Mouse (Mus musculus) kidney, postnatal 0 days (tissue): ENCODE data around the gene Mad2l2. TPM values are rescaled to one million over a fixed set of nuclear protein-coding genes. Genes with fewer than 3 reads are reported as not detected.
A peak's percentile ranks its signal among the peaks of the same experiment; 100 is the strongest.
"Not testable (repeated sequence)": the region's sequence is repeated elsewhere in the genome, so short reads cannot be mapped to it uniquely, and the experiment has no call there.

ENCODE experiments used
- ATAC-seq: fragments of 200-750 bp; cut with Nextera tagmentation; replicated peaks from 2 replicates; pipeline ENCODE4 v1.8.0; 2017; ENCODE audit warnings: low read depth, moderate number of reproducible peaks, moderate TSS enrichment, moderate library complexity; ENCODE audit not compliant: low FRiP score
- DNase-seq: peaks from one replicate; pipeline ENCODE4 v3.0.0-alpha.2; 2016; ENCODE audit warnings: low spot score
- H3K27ac ChIP-seq: fragments of 300-500 bp; sonication (generic); 2 replicates; pipeline ENCODE4 v1.5.1; 2014; ENCODE audit warnings: mild to moderate bottlenecking
- H3K27me3 ChIP-seq: fragments of 300-500 bp; sonication (generic); 2 replicates; pipeline ENCODE4 v1.6.1; 2014; ENCODE audit warnings: low read length, mixed read lengths; ENCODE audit not compliant: insufficient read depth
- H3K36me3 ChIP-seq: fragments of 300-500 bp; sonication (generic); 2 replicates; pipeline ENCODE4 v1.6.1; 2014; ENCODE audit warnings: low read length, mixed read lengths; ENCODE audit not compliant: insufficient read depth
- H3K4me1 ChIP-seq: fragments of 300-500 bp; sonication (generic); replicated peaks from 2 replicates; pipeline ENCODE4 v1.6.1; 2014; ENCODE audit warnings: antibody characterized with exemption, low read length, mixed read lengths; ENCODE audit not compliant: insufficient read depth
- H3K4me2 ChIP-seq: fragments of 300-500 bp; sonication (generic); 2 replicates; pipeline ENCODE4 v1.6.1; 2014; ENCODE audit warnings: mild to moderate bottlenecking, low read length, moderate library complexity, mixed read lengths
- H3K4me3 ChIP-seq: fragments of 300-500 bp; sonication (generic); replicated peaks from 2 replicates; pipeline ENCODE4 v1.5.1; 2014; ENCODE audit warnings: low read depth, low read length
- H3K9ac ChIP-seq: fragments of 300-500 bp; sonication (generic); 2 replicates; pipeline ENCODE4 v1.6.1; 2014; ENCODE audit warnings: low read depth, low read length
- H3K9me3 ChIP-seq: fragments of 300-500 bp; sonication (generic); replicated peaks from 2 replicates; pipeline ENCODE4 v1.6.1; 2016; ENCODE audit warnings: low read length, inconsistent platforms, mixed read lengths
- CTCF ChIP-seq: IDR thresholded peaks from 2 replicates; pipeline ENCODE4 v1.5.1; 2016; ENCODE audit warnings: antibody characterized with exemption, low read depth, mild to moderate bottlenecking, moderate library complexity
- WGBS: fragments of 180-500 bp; shearing (Covaris S2); extraction: QIAGEN DNeasy Blood & Tissue Kit; methylation state at CpG from one replicate; pipeline ENCODE4 v1.1.7; 2014; 5-methylcytosine and 5-hydroxymethylcytosine counted together
- polyA plus RNA-seq: library from polyadenylated mRNA; unstranded; fragments of >200 nt; fragmentation: Nextera tagmentation; extraction: Ambion mirVana; gene quantifications from 2 replicates; pipeline ENCODE4 v1.2.1, GENCODE M21; 2015

The Mad2l2 gene
- polyA plus RNA-seq, 1 experiment from 2014 or later, result 73.1 TPM

GRCm38 (mm10) chr4:148115467-148115866 lies 14.7 kb upstream of the Mad2l2 start:
- Histone ChIP-seq H3K27me3 (no peaks in the 10 kb centered on the region), H3K4me1 (no peaks in the 10 kb centered on the region; the same call in 1 of the 2 replicates), H3K4me3 (no peak overlapping the region), H3K27ac (0 out of 2 replicates have a peak overlapping the region, but pooled peaks have one; percentile 1), H3K36me3 (no peaks in the 10 kb centered on the region), H3K9ac (no peak overlapping the region), H3K9me3 (no peaks in the 10 kb centered on the region), H3K4me2 (peak overlapping the region; percentile 15)
- 2% methylated on average over 15 of the region's 15 CpGs for WGBS
- peak; percentile 18; the same call in 1 of the 2 replicates for ATAC-seq
- peak; percentile 61; the same call in 1 of the 2 replicates for TF ChIP-seq CTCF
- DNase-seq, result peak; percentile 68

GRCm38 (mm10) chr4:148116657-148117056 lies 13.5 kb upstream of the Mad2l2 start:
- Histone ChIP-seq H3K27me3 (no peaks in the 10 kb centered on the region), H3K4me1 (no peaks in the 10 kb centered on the region; the same call in 1 of the 2 replicates), H3K4me2 (no peak overlapping the region), H3K36me3 (no peaks in the 10 kb centered on the region), H3K9me3 (no peaks in the 10 kb centered on the region), H3K9ac (no peak overlapping the region), H3K4me3 (no peak overlapping the region), H3K27ac (no peak overlapping the region)
- ATAC-seq, result no peak
- peak; percentile 48 for TF ChIP-seq CTCF
- 80% methylated on average over 4 of the region's 4 CpGs for WGBS
- DNase-seq, result no peak

GRCm38 (mm10) chr4:148117392-148117791 lies 12.8 kb upstream of the Mad2l2 start:
- Histone ChIP-seq H3K4me3 (no peak overlapping the region), H3K9ac (no peak overlapping the region), H3K4me2 (no peak overlapping the region), H3K9me3 (no peaks in the 10 kb centered on the region), H3K27me3 (no peaks in the 10 kb centered on the region), H3K27ac (no peak overlapping the region), H3K36me3 (no peaks in the 10 kb centered on the region), H3K4me1 (no peaks in the 10 kb centered on the region; the same call in 1 of the 2 replicates)
- 73% methylated on average over 4 of the region's 4 CpGs for WGBS
- no peak for ATAC-seq
- no peak for DNase-seq
- TF ChIP-seq CTCF, result peak; percentile 49

GRCm38 (mm10) chr4:148119578-148119977 lies 10.6 kb upstream of the Mad2l2 start:
- not testable (repeated sequence) for H3K27me3 ChIP-seq, H3K4me3 ChIP-seq, H3K36me3 ChIP-seq, H3K9ac ChIP-seq, DNase-seq, H3K4me2 ChIP-seq, H3K9me3 ChIP-seq, ATAC-seq, H3K4me1 ChIP-seq, H3K27ac ChIP-seq
- TF ChIP-seq CTCF, result peak; percentile 26; the same call in 1 of the 2 replicates
- 87% methylated on average over 9 of the region's 9 CpGs for WGBS

GRCm38 (mm10) chr4:148120555-148120954 lies 9.6 kb upstream of the Mad2l2 start:
- no peak for ATAC-seq
- Histone ChIP-seq H3K9ac (no peak overlapping the region), H3K27me3 (no peaks in the 10 kb centered on the region), H3K4me1 (no peaks in the 10 kb centered on the region; the same call in 1 of the 2 replicates), H3K4me2 (no peak overlapping the region), H3K27ac (no peak overlapping the region), H3K36me3 (no peaks in the 10 kb centered on the region), H3K9me3 (no peaks in the 10 kb centered on the region), H3K4me3 (no peak overlapping the region)
- WGBS, result 60% methylated on average over 9 of the region's 9 CpGs
- no peak for DNase-seq
- no peak for TF ChIP-seq CTCF

- 82% methylated on average over 4 of the region's 4 CpGs for WGBS
- H3K27me3 ChIP-seq, result no peaks in the 10 kb centered on the region
- H3K9me3 ChIP-seq, result no peaks in the 10 kb centered on the region
- ATAC-seq (no peak), DNase-seq (no peak)
- H3K27ac ChIP-seq, result no peak overlapping the region
- no peak overlapping the region for H3K9ac ChIP-seq
- H3K4me1 ChIP-seq, result no peaks in the 10 kb centered on the region
- no peak overlapping the region for H3K4me2 ChIP-seq
- H3K36me3 ChIP-seq, result no peaks in the 10 kb centered on the region
- no peak overlapping the region for H3K4me3 ChIP-seq
- no peak for TF ChIP-seq CTCF
Observed at GRCm38 (mm10) chr4:148121362-148121761, 8.8 kb upstream of the Mad2l2 start.
